ENCODE assay signal across 7 mouse cellular contexts in genomic region chr16:30070771-30071191, GRCm38 (mm10). TPM values are rescaled to one million over a fixed set of nuclear protein-coding genes. Genes with fewer than 3 reads are reported as not detected.
DNase-seq lines count a peak whose midpoint lies in the region; ATAC-seq and TF ChIP-seq lines count a peak whose summit lies in the region.

No protein-coding gene starts in this region.

- DNase-seq in lung, embryonic 14.5 days, result peak; percentile 91
- DNase-seq in lung, postnatal 4 days, result no peak
- DNase-seq in cerebellum, adult 8-10 months, result peak; percentile 39
- no peak for DNase-seq in liver, embryonic 11.5 days (ENCODE audit: low spot score)
- no peak for DNase-seq in adrenal gland, adult 8-10 months

- H3K4me1 ChIP-seq in lung, embryonic 14.5 days (ENCODE audit: insufficient read depth), result peaks cover 16% of the 10 kb centered on the region
- peaks cover 42% of the 10 kb centered on the region for H3K4me1 ChIP-seq in forebrain, embryonic 12.5 days
- H3K4me1 ChIP-seq in liver, embryonic 11.5 days (replicated peaks; ENCODE audit: control insufficient read depth, insufficient read depth, low read length), result peaks cover 19% of the 10 kb centered on the region
- peaks cover 7% of the 10 kb centered on the region for H3K4me1 ChIP-seq in small intestine, adult 2 months (ENCODE audit: control insufficient read depth, insufficient read depth, insufficient read length, low read length)

- peak overlapping the region; percentile 99 for H3K27ac ChIP-seq in lung, embryonic 14.5 days (ENCODE audit: low read depth)
- H3K27ac ChIP-seq in forebrain, embryonic 12.5 days, result peak overlapping the region; percentile 84
- H3K27ac ChIP-seq in liver, embryonic 11.5 days (ENCODE audit: low read depth, low read length), result peak overlapping the region; percentile 91
- peak overlapping the region; percentile 81 for H3K27ac ChIP-seq in small intestine, adult 2 months (ENCODE audit: insufficient read depth, low read depth, low read length)

- peak; percentile 7; the same call in 1 of the 2 replicates for TF ChIP-seq CTCF in lung, embryonic 14.5 days (IDR thresholded peaks at IDR 0.05; ENCODE audit: low read depth)
- no peak for TF ChIP-seq CTCF in small intestine, adult 2 months (IDR thresholded peaks at IDR 0.05; ENCODE audit: extremely low read depth, insufficient read length, insufficient replicate concordance, low read depth, low read length)

- H3K27me3 ChIP-seq in lung, embryonic 14.5 days (ENCODE audit: insufficient read depth, low read length), result no peaks in the 10 kb centered on the region
- H3K27me3 ChIP-seq in forebrain, embryonic 12.5 days, result peaks cover 32% of the 10 kb centered on the region
- peaks cover 42% of the 10 kb centered on the region for H3K27me3 ChIP-seq in liver, embryonic 11.5 days (replicated peaks; ENCODE audit: control insufficient read depth, insufficient read depth, low read length)
- no peaks in the 10 kb centered on the region for H3K27me3 ChIP-seq in small intestine, adult 2 months (ENCODE audit: control insufficient read depth, insufficient read depth, low read length)

- peaks cover 11% of the 10 kb centered on the region for H3K36me3 ChIP-seq in lung, embryonic 14.5 days (ENCODE audit: insufficient read depth)
- H3K36me3 ChIP-seq in forebrain, embryonic 12.5 days (replicated peaks), result no peaks in the 10 kb centered on the region
- H3K36me3 ChIP-seq in liver, embryonic 11.5 days (ENCODE audit: control insufficient read depth, insufficient read depth, low read length), result no peaks in the 10 kb centered on the region
- H3K36me3 ChIP-seq in small intestine, adult 2 months (ENCODE audit: control insufficient read depth, insufficient read depth, low read length), result peaks cover 7% of the 10 kb centered on the region

- peak; percentile 53; the same call in 1 of the 2 replicates for ATAC-seq in lung, embryonic 14.5 days (ENCODE audit: insufficient read depth)
- ATAC-seq in forebrain, embryonic 12.5 days (ENCODE audit: low FRiP score), result no peak; the same call in 1 of the 2 replicates
- no peak for ATAC-seq in liver, embryonic 11.5 days (replicated peaks; ENCODE audit: low FRiP score)

- no peak for TF ChIP-seq POLR2A in small intestine, adult 2 months (IDR thresholded peaks at IDR 0.05; ENCODE audit: low read depth, low read length)

- peak overlapping the region; percentile 87 for H3K4me2 ChIP-seq in lung, embryonic 14.5 days
- peak overlapping the region; percentile 86 for H3K4me2 ChIP-seq in forebrain, embryonic 12.5 days
- H3K4me2 ChIP-seq in liver, embryonic 11.5 days, result peak overlapping the region; percentile 97

- under 1% methylated on average over 12 of the region's 12 CpGs for WGBS in lung, embryonic 14.5 days
- WGBS in forebrain, embryonic 12.5 days, result 5% methylated on average over 12 of the region's 12 CpGs
- WGBS in liver, embryonic 11.5 days, result 9% methylated on average over 12 of the region's 12 CpGs
- 14% methylated on average over 12 of the region's 12 CpGs for WGBS in small intestine, adult 2 months

- H3K9ac ChIP-seq in lung, embryonic 14.5 days, result peak overlapping the region; percentile 65
- H3K9ac ChIP-seq in forebrain, embryonic 12.5 days, result peak overlapping the region; percentile 64
- peak overlapping the region; percentile 72 for H3K9ac ChIP-seq in liver, embryonic 11.5 days (ENCODE audit: low read depth, low read length)

- H3K4me3 ChIP-seq in lung, embryonic 14.5 days (ENCODE audit: low read depth, low read length), result peak overlapping the region; percentile 43
- H3K4me3 ChIP-seq in forebrain, embryonic 12.5 days (replicated peaks), result peak overlapping the region; percentile 47
- peak overlapping the region; percentile 60 for H3K4me3 ChIP-seq in liver, embryonic 11.5 days (ENCODE audit: low read depth, low read length)
- peak overlapping the region; percentile 63 for H3K4me3 ChIP-seq in small intestine, adult 2 months (ENCODE audit: low read depth, low read length)

- H3K9me3 ChIP-seq in lung, embryonic 14.5 days (ENCODE audit: low read depth, low read length), result no peaks in the 10 kb centered on the region
- H3K9me3 ChIP-seq in forebrain, embryonic 12.5 days, result no peaks in the 10 kb centered on the region
- no peaks in the 10 kb centered on the region for H3K9me3 ChIP-seq in liver, embryonic 11.5 days (ENCODE audit: control insufficient read depth, low read length)

RNA-seq across cellular contexts. Expression of gene Hes1, which starts 6.6 kb away (rescaled TPM):
- 52.9 and 54.0 TPM in 2 replicates for polyA plus RNA-seq in lung, embryonic 14.5 days (2014; fragmentation: Nextera tagmentation; extraction: Ambion mirVana)
- 60.2 and 62.6 TPM in 2 replicates for polyA plus RNA-seq in forebrain, embryonic 12.5 days (2016; fragmentation: Nextera tagmentation; extraction: Ambion mirVana)
- polyA plus RNA-seq in liver, embryonic 11.5 days (2014; fragmentation: Nextera tagmentation; extraction: Ambion mirVana), result 22.6 and 25.3 TPM in 2 replicates
- polyA plus RNA-seq in small intestine, adult 2 months (2012; rRNA removed), result 135 and 295 TPM in 2 replicates
- 10 to 100 TPM; 25.2 to 38.7 (median 32.2) TPM for total RNA-seq in adrenal gland, adult 8-10 months (2022)

Comparison
In these comparisons a context has a peak if more than half of its experiments do, and no peak if none do; other contexts are left out.
1. DNase-seq: peak in lung, embryonic 14.5 days (single experiment) and cerebellum, adult 8-10 months (single experiment); none in lung, postnatal 4 days (0 of 2), liver, embryonic 11.5 days (single experiment) and adrenal gland, adult 8-10 months (single experiment).
2. Peak in every context shown above with its lines, with median percentiles within 50 percentile points of each other: H3K27ac ChIP-seq, H3K4me2 ChIP-seq, H3K4me3 ChIP-seq and H3K9ac ChIP-seq.